Mouse (Mus musculus) testis, adult 2 months (tissue): ENCODE data around the gene Trmo. TPM values are rescaled to one million over a fixed set of nuclear protein-coding genes. Genes with fewer than 3 reads are reported as not detected.

Experiments used
- H3K27ac ChIP-seq: fragments of 200-500 bp; 2 replicates; pipeline ENCODE4 v1.5.1; 2012; ENCODE audit warnings: low read depth, low read length; ENCODE audit not compliant: control insufficient read depth, insufficient read depth
- H3K27me3 ChIP-seq: fragments of 200-500 bp; 2 replicates; pipeline ENCODE4 v1.6.1; 2012; ENCODE audit warnings: mild to moderate bottlenecking, low read length, moderate library complexity; ENCODE audit not compliant: control insufficient read depth, insufficient read depth
- H3K36me3 ChIP-seq: fragments of 200-500 bp; 2 replicates; pipeline ENCODE4 v1.6.1; 2012; ENCODE audit warnings: mild to moderate bottlenecking, low read length; ENCODE audit not compliant: control insufficient read depth, insufficient read depth
- H3K4me1 ChIP-seq: fragments of 200-500 bp; 2 replicates; pipeline ENCODE4 v1.6.1; 2012; ENCODE audit warnings: low read length; ENCODE audit not compliant: control insufficient read depth, insufficient read depth
- H3K4me3 ChIP-seq: fragments of 200-500 bp; 2 replicates; pipeline ENCODE4 v1.5.1; 2012; ENCODE audit warnings: low read depth, mild to moderate bottlenecking, low read length, moderate library complexity, mixed read lengths; ENCODE audit not compliant: control insufficient read depth
- CTCF ChIP-seq: fragments of 200-500 bp; IDR thresholded peaks from 2 replicates; pipeline ENCODE4 v1.5.1; 2012; ENCODE audit warnings: low read depth, mild to moderate bottlenecking, inconsistent platforms, low read length, moderate library complexity; ENCODE audit not compliant: control insufficient read depth, insufficient read depth, insufficient replicate concordance
- POLR2A ChIP-seq: fragments of 200-500 bp; IDR thresholded peaks from 2 replicates; pipeline ENCODE4 v1.6.1; 2012; ENCODE audit warnings: low read depth, mild to moderate bottlenecking, inconsistent platforms, low read length, moderate library complexity; ENCODE audit not compliant: control insufficient read depth
- polyA plus RNA-seq: library from polyadenylated mRNA; depleted of rRNA; stranded (reverse); fragments of >200 nt; gene quantifications from 2 replicates; pipeline ENCODE4 v1.2.3, GENCODE M21; 2012

Gene Trmo
- polyA plus RNA-seq, 1 experiment = 12.1 TPM

- Histone ChIP-seq H3K4me1 (peaks cover 16% of the 10 kb centered on the region), H3K27ac (no peak overlapping the region), H3K4me3 (peak overlapping the region; percentile 76), H3K27me3 (peaks cover 2% of the 10 kb centered on the region; the same call in 1 of the 2 replicates), H3K36me3 (no peaks in the 10 kb centered on the region)
- TF ChIP-seq CTCF = no peak
- TF ChIP-seq POLR2A = no peak
Observed at GRCm38 (mm10) chr4:46344288-46344687, 44.9 kb downstream of the Trmo start.

- H3K27ac ChIP-seq = no peak within 1 kb of the TSS
- no peak for TF ChIP-seq CTCF
- no peak for TF ChIP-seq POLR2A
- H3K27me3 ChIP-seq = peaks cover 2% of the 10 kb centered on the region; the same call in 1 of the 2 replicates
- peak within 1 kb of the TSS; percentile 76 for H3K4me3 ChIP-seq
- no peaks in the 10 kb centered on the region for H3K36me3 ChIP-seq
- peaks cover 16% of the 10 kb centered on the region for H3K4me1 ChIP-seq
Observed at GRCm38 (mm10) chr4:46343596-46344260, 45.5 kb downstream of the Trmo start, which contains the start of gene Foxe1. TSS of gene Foxe1 (plus strand) at chr4:46343609.

GRCm38 (mm10) chr4:46342711-46343286 lies 46.4 kb downstream of the Trmo start:
- Histone ChIP-seq H3K4me3 (no peak overlapping the region), H3K27ac (no peak overlapping the region), H3K4me1 (peaks cover 16% of the 10 kb centered on the region), H3K27me3 (peaks cover 5% of the 10 kb centered on the region; the same call in 1 of the 2 replicates), H3K36me3 (no peaks in the 10 kb centered on the region)
- no peak for TF ChIP-seq CTCF
- TF ChIP-seq POLR2A = no peak

- H3K4me1 ChIP-seq = peaks cover 16% of the 10 kb centered on the region
- peaks cover 5% of the 10 kb centered on the region; the same call in 1 of the 2 replicates for H3K27me3 ChIP-seq
- H3K36me3 ChIP-seq = no peaks in the 10 kb centered on the region
- H3K27ac ChIP-seq = no peak overlapping the region
- TF ChIP-seq CTCF (no peak), POLR2A (no peak)
- H3K4me3 ChIP-seq = no peak overlapping the region
Observed at GRCm38 (mm10) chr4:46341831-46342680, 47.2 kb downstream of the Trmo start.

GRCm38 (mm10) chr4:46339584-46339983 lies 49.7 kb downstream of the Trmo start:
- peaks cover 16% of the 10 kb centered on the region for H3K4me1 ChIP-seq
- no peaks in the 10 kb centered on the region for H3K36me3 ChIP-seq
- no peak overlapping the region for H3K27ac ChIP-seq
- no peak overlapping the region for H3K4me3 ChIP-seq
- H3K27me3 ChIP-seq = peaks cover 3% of the 10 kb centered on the region; the same call in 1 of the 2 replicates
- TF ChIP-seq CTCF (no peak), POLR2A (no peak)

DNA sequence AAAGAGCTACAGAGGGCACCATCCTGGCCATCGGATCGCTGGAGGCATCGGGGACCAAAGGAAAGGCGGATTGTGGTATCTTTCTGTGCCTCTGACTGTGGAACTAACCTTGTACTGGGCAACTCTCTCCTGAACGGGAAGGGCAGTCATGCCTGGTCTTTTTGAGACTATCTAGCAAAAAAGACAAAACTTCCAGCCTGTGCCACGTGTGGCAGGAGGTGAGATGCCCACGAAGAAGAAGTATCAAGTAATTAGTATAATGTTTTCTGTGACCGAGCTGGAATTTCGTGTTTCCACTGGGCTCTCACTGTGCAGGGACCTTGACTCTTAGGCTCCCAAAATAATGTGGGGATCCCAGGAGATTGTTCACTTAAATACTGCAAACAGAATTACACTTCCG lies 50.2 kb downstream of the Trmo start:
- H3K4me1 ChIP-seq = peaks cover 16% of the 10 kb centered on the region
- no peak for TF ChIP-seq POLR2A
- no peak for TF ChIP-seq CTCF
- no peak overlapping the region for H3K4me3 ChIP-seq
- H3K27ac ChIP-seq = no peak overlapping the region
- peaks cover 3% of the 10 kb centered on the region; the same call in 1 of the 2 replicates for H3K27me3 ChIP-seq
- no peaks in the 10 kb centered on the region for H3K36me3 ChIP-seq

- Histone ChIP-seq H3K27ac (no peak overlapping the region), H3K27me3 (peaks cover 3% of the 10 kb centered on the region; the same call in 1 of the 2 replicates), H3K36me3 (no peaks in the 10 kb centered on the region), H3K4me1 (peaks cover 10% of the 10 kb centered on the region), H3K4me3 (no peak overlapping the region)
- TF ChIP-seq POLR2A (no peak), CTCF (no peak)
Observed at GRCm38 (mm10) chr4:46337990-46338389, 51.2 kb downstream of the Trmo start.
